Mouse (Mus musculus) ovary, adult 2 months (tissue): Measurements from ENCODE around the gene Pde10a. TPM values are rescaled to one million over a fixed set of nuclear protein-coding genes. Genes with fewer than 3 reads are reported as not detected.

Experiments used
- polyA plus RNA-seq: library from polyadenylated mRNA; depleted of rRNA; stranded (reverse); fragments of >200 nt; gene quantifications from 2 replicates; pipeline ENCODE4 v1.2.3, GENCODE M21; 2012; rRNA removed

Gene Pde10a
- 9.9 and 14.0 TPM in 2 replicates for polyA plus RNA-seq

GRCm38 (mm10) chr17:8525225-8525721 is at the start of gene Pde10a:
TSS of gene Pde10a (plus strand) at chr17:8525372.

DNA sequence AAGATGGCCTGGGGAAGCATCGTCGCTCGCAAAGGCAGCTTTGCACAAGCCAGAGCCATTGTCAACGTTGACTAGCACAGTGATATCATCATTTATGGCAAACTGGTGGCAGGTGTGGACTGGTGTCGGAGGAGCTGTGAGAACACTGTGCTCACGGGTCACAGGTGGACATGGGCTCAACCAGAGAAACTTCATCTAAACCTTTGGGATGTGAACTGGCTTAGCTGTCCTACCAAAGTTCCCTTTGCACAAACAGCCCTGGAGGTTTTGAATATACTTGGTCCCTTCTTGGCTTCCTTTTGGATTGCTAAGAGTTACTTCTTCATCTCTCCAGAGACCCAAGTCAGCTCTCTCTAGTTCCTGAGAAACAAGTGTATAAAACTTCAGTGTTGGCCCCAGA is 41.7 kb downstream of the Pde10a start, which contains the start of gene Gm17087:
Gm17087 (minus strand) TSS at position 101 of the 400 bp plus-strand sequence.

GRCm38 (mm10) chr17:8988119-8988807 is 463.1 kb downstream of the Pde10a start, which contains the start of gene 1700010I14Rik:
TSS of gene 1700010I14Rik (plus strand) at chr17:8988333.

Other genes with a start within 250 kb of the Pde10a start
- 105 and 114 TPM in 2 replicates for gene Mpc1, start 242.5 kb upstream of the Pde10a start, polyA plus RNA-seq
- 69.1 and 85.1 TPM in 2 replicates for gene Sft2d1, start 214.3 kb upstream of the Pde10a start, polyA plus RNA-seq
- 10.7 and 13.4 TPM in 2 replicates for gene Prr18, start 187.9 kb upstream of the Pde10a start, polyA plus RNA-seq
- 4.5 and 5.9 TPM in 2 replicates for gene T2, start 169.4 kb upstream of the Pde10a start, polyA plus RNA-seq
- 0.51 and 0.59 TPM in 2 replicates for gene T, start 90.9 kb upstream of the Pde10a start, polyA plus RNA-seq
- not detected in 2 replicates for gene Gm17087, start 41.6 kb downstream of the Pde10a start, polyA plus RNA-seq